Mouse (Mus musculus) midbrain, embryonic 14.5 days (tissue): ENCODE measurements around the gene Scimp. TPM values are rescaled to one million over a fixed set of nuclear protein-coding genes. Genes with fewer than 3 reads are reported as not detected.

ENCODE experiments used
- ATAC-seq: fragments of 200-750 bp; cut with Nextera tagmentation; 2 replicates; pipeline ENCODE4 v1.8.0; 2017; ENCODE audit warnings: moderate number of reproducible peaks, moderate library complexity; ENCODE audit not compliant: low FRiP score, low TSS enrichment
- DNase-seq: peaks from one replicate; pipeline ENCODE4 v3.0.0-alpha.2; 2015
- H3K27ac ChIP-seq: fragments of 300-500 bp; sonication (generic); replicated peaks from 2 replicates; pipeline ENCODE4 v1.5.1; 2014; ENCODE audit warnings: mild to moderate bottlenecking, low read depth, low read length, moderate library complexity
- H3K27me3 ChIP-seq: fragments of 300-500 bp; sonication (generic); 2 replicates; pipeline ENCODE4 v1.6.1; 2014; ENCODE audit warnings: low read length, control low read depth, mixed read lengths; ENCODE audit not compliant: control insufficient read depth, insufficient read depth
- H3K36me3 ChIP-seq: fragments of 300-500 bp; sonication (generic); 2 replicates; pipeline ENCODE4 v1.6.1; 2014; ENCODE audit warnings: low read length, control low read depth; ENCODE audit not compliant: control insufficient read depth, insufficient read depth
- H3K4me1 ChIP-seq: fragments of 300-500 bp; sonication (generic); 2 replicates; pipeline ENCODE4 v1.6.1; 2014; ENCODE audit warnings: mild to moderate bottlenecking, antibody characterized with exemption, low read length, control low read depth; ENCODE audit not compliant: control insufficient read depth, insufficient read depth
- H3K4me2 ChIP-seq: fragments of 300-500 bp; sonication (generic); 2 replicates; pipeline ENCODE4 v1.6.1; 2014; ENCODE audit warnings: mild to moderate bottlenecking, low read length, moderate library complexity
- H3K4me3 ChIP-seq: fragments of 300-500 bp; sonication (generic); replicated peaks from 2 replicates; pipeline ENCODE4 v1.5.1; 2014; ENCODE audit warnings: low read depth, low read length
- H3K9ac ChIP-seq: fragments of 300-500 bp; sonication (generic); replicated peaks from 2 replicates; pipeline ENCODE4 v1.6.1; 2014; ENCODE audit warnings: mild to moderate bottlenecking, low read length, moderate library complexity
- H3K9me3 ChIP-seq: fragments of 300-500 bp; sonication (generic); 2 replicates; pipeline ENCODE4 v1.6.1; 2016; ENCODE audit warnings: low read length, control low read depth, mixed read lengths; ENCODE audit not compliant: control insufficient read depth
- WGBS: fragments of 180-500 bp; shearing (Covaris S2); extraction: QIAGEN DNeasy Blood & Tissue Kit; methylation state at CpG from one replicate; pipeline ENCODE4 v1.1.7; 2014; 5-methylcytosine and 5-hydroxymethylcytosine counted together
- polyA plus RNA-seq: library from polyadenylated mRNA; unstranded; fragments of >200 nt; fragmentation: Nextera tagmentation; extraction: Ambion mirVana; gene quantifications from 2 replicates; pipeline ENCODE4 v1.2.1, GENCODE M21; 2014

The Scimp gene
- polyA plus RNA-seq, 1 experiment from 2014 or later, result 0.39 TPM

GRCm38 (mm10) chr11:70805641-70806175 lies 6.7 kb downstream of the Scimp start:
- DNase-seq, result no peak
- Histone ChIP-seq H3K4me1 (no peaks in the 10 kb centered on the region), H3K36me3 (no peaks in the 10 kb centered on the region), H3K4me3 (no peak overlapping the region), H3K4me2 (no peak overlapping the region), H3K27me3 (no peaks in the 10 kb centered on the region), H3K9me3 (no peaks in the 10 kb centered on the region), H3K9ac (no peak overlapping the region), H3K27ac (no peak overlapping the region)
- no peak for ATAC-seq
- WGBS, result 79% methylated on average over 8 of the region's 8 CpGs

GRCm38 (mm10) chr11:70804395-70804794 lies 8.0 kb downstream of the Scimp start:
- Histone ChIP-seq H3K4me3 (no peak overlapping the region), H3K27me3 (no peaks in the 10 kb centered on the region), H3K27ac (no peak overlapping the region), H3K4me2 (no peak overlapping the region), H3K4me1 (no peaks in the 10 kb centered on the region), H3K9ac (no peak overlapping the region), H3K9me3 (no peaks in the 10 kb centered on the region), H3K36me3 (no peaks in the 10 kb centered on the region)
- DNase-seq (no peak), ATAC-seq (no peak)
- WGBS, result 84% methylated on average over 3 of the region's 3 CpGs

GRCm38 (mm10) chr11:70803711-70804200 lies 8.6 kb downstream of the Scimp start:
- H3K4me1 ChIP-seq, result no peaks in the 10 kb centered on the region
- WGBS, result 89% methylated on average over 6 of the region's 6 CpGs
- H3K9me3 ChIP-seq, result no peaks in the 10 kb centered on the region

GRCm38 (mm10) chr11:70802865-70803261 lies 9.5 kb downstream of the Scimp start:
- H3K4me2 ChIP-seq, result no peak overlapping the region
- H3K36me3 ChIP-seq, result no peaks in the 10 kb centered on the region
- ATAC-seq (no peak), DNase-seq (no peak)
- no peak overlapping the region for H3K9ac ChIP-seq
- WGBS, result 83% methylated on average over 2 of the region's 2 CpGs
- H3K27ac ChIP-seq, result no peak overlapping the region
- no peak overlapping the region for H3K4me3 ChIP-seq
- no peaks in the 10 kb centered on the region for H3K9me3 ChIP-seq
- H3K4me1 ChIP-seq, result no peaks in the 10 kb centered on the region
- H3K27me3 ChIP-seq, result no peaks in the 10 kb centered on the region

More at GRCm38 (mm10) chr11:70803711-70804200, 8.6 kb downstream of the Scimp start:
- H3K27me3 ChIP-seq, result no peaks in the 10 kb centered on the region
- no peak overlapping the region for H3K9ac ChIP-seq
- no peak for DNase-seq
- H3K4me2 ChIP-seq, result no peak overlapping the region
- H3K27ac ChIP-seq, result no peak overlapping the region
- no peak overlapping the region for H3K4me3 ChIP-seq
- no peak for ATAC-seq
- no peaks in the 10 kb centered on the region for H3K36me3 ChIP-seq

- Histone ChIP-seq H3K4me1 (no peaks in the 10 kb centered on the region), H3K9ac (no peak overlapping the region), H3K27ac (no peak overlapping the region), H3K4me2 (no peak overlapping the region), H3K4me3 (no peak overlapping the region), H3K9me3 (no peaks in the 10 kb centered on the region), H3K36me3 (no peaks in the 10 kb centered on the region), H3K27me3 (no peaks in the 10 kb centered on the region)
- no peak for DNase-seq
- 96% methylated on average over 2 of the region's 2 CpGs for WGBS
- no peak for ATAC-seq
These were observed 10.1 kb downstream of the Scimp start for GRCm38 (mm10) chr11:70802208-70802864.

GRCm38 (mm10) chr11:70792409-70792808 lies 20.0 kb downstream of the Scimp start:
- no peaks in the 10 kb centered on the region for H3K4me1 ChIP-seq
- no peaks in the 10 kb centered on the region for H3K27me3 ChIP-seq
- H3K4me2 ChIP-seq, result no peak overlapping the region
- 92% methylated on average over 1 of the region's 1 CpGs for WGBS
- no peak overlapping the region for H3K9ac ChIP-seq
- no peak for DNase-seq
- H3K4me3 ChIP-seq, result no peak overlapping the region
- H3K36me3 ChIP-seq, result no peaks in the 10 kb centered on the region
- no peak for ATAC-seq
- H3K9me3 ChIP-seq, result no peaks in the 10 kb centered on the region
- H3K27ac ChIP-seq, result no peak overlapping the region

- Histone ChIP-seq H3K27me3 (no peaks in the 10 kb centered on the region), H3K4me1 (no peaks in the 10 kb centered on the region), H3K9ac (no peak overlapping the region), H3K4me2 (no peak overlapping the region), H3K27ac (no peak overlapping the region), H3K9me3 (no peaks in the 10 kb centered on the region), H3K36me3 (no peaks in the 10 kb centered on the region), H3K4me3 (no peak overlapping the region)
- ATAC-seq (no peak), DNase-seq (no peak)
- WGBS, result 87% methylated on average over 5 of the region's 5 CpGs
These were observed 20.7 kb downstream of the Scimp start for GRCm38 (mm10) chr11:70791676-70792075.

- Histone ChIP-seq H3K27ac (no peak overlapping the region), H3K4me2 (no peak overlapping the region), H3K9ac (no peak overlapping the region), H3K4me1 (no peaks in the 10 kb centered on the region), H3K4me3 (no peak overlapping the region), H3K27me3 (no peaks in the 10 kb centered on the region), H3K9me3 (no peaks in the 10 kb centered on the region), H3K36me3 (no peaks in the 10 kb centered on the region)
- no peak for ATAC-seq
- no peak for DNase-seq
- 82% methylated on average over 7 of the region's 7 CpGs for WGBS
These were observed 21.4 kb downstream of the Scimp start for GRCm38 (mm10) chr11:70790874-70791551.

- Histone ChIP-seq H3K27me3 (no peaks in the 10 kb centered on the region), H3K4me3 (no peak overlapping the region), H3K4me1 (no peaks in the 10 kb centered on the region), H3K36me3 (no peaks in the 10 kb centered on the region), H3K27ac (no peak overlapping the region), H3K9ac (no peak overlapping the region), H3K9me3 (no peaks in the 10 kb centered on the region), H3K4me2 (no peak overlapping the region)
- DNase-seq (no peak), ATAC-seq (no peak)
- 89% methylated on average over 2 of the region's 2 CpGs for WGBS
These were observed 22.0 kb downstream of the Scimp start for GRCm38 (mm10) chr11:70790426-70790825.
